Comparison of ENCODE assay signal across 29 mouse cellular contexts in the genomic region with DNA sequence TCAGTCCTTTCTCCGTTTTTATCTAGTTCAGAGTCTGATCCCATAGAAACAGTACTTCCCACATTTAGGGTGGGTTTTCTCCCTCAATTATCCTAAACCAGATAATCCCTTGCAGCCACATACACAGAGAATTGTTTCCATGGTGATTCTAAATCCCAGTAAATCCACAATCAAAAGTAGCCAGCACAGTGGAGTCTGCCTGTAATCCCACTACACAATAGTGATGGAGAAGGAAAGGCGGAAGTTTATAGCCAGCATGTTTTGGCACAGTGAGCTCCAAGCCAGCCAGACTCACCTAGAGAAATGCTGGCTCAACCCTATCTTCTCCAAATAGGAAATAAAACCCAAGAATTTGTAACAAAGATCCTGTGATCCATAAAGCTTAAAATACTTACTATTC. TPM values are rescaled to one million over a fixed set of nuclear protein-coding genes. Genes with fewer than 3 reads are reported as not detected.
DNase-seq lines count a peak whose midpoint lies in the region; ATAC-seq and TF ChIP-seq lines count a peak whose summit lies in the region.
"Had no signal": no experiment of that assay in that cellular context is flagged by ENCODE, and none has a peak within 500 bp of the region (broad histone marks: within the 10 kb centered on the region; RNA-seq: fewer than 3 reads in every experiment).

No protein-coding gene starts in this region.

- H3K36me3 ChIP-seq in forebrain, embryonic 11.5 days (ENCODE audit: control insufficient read depth, insufficient read depth, low read length) = no peaks in the 10 kb centered on the region
- H3K36me3 ChIP-seq in forebrain, embryonic 12.5 days (replicated peaks) = 0 out of 2 replicates have a peak, but pooled peaks cover 5% of the 10 kb centered on the region
- H3K36me3 ChIP-seq in E14TG2a.4 (ENCODE audit: insufficient read depth, low read length) = peaks cover 9% of the 10 kb centered on the region
- H3K36me3 ChIP-seq in embryonic facial prominence, embryonic 14.5 days (ENCODE audit: control insufficient read depth, insufficient read depth, low read length) = 0 out of 2 replicates have a peak, but pooled peaks cover 7% of the 10 kb centered on the region
- H3K36me3 ChIP-seq in midbrain, embryonic 16.5 days (ENCODE audit: control insufficient read depth, insufficient read depth, low read length) = no peaks in the 10 kb centered on the region
- H3K36me3 ChIP-seq: embryonic facial prominence, embryonic 15.5 days had no signal

- TF ChIP-seq CTCF in E14TG2a.4 (conservative IDR thresholded peaks at IDR 0.05; ENCODE audit: low read length) = no peak

- no peaks in the 10 kb centered on the region for H3K9me3 ChIP-seq in forebrain, embryonic 11.5 days (ENCODE audit: control insufficient read depth, low read length)
- no peaks in the 10 kb centered on the region for H3K9me3 ChIP-seq in forebrain, embryonic 12.5 days
- no peaks in the 10 kb centered on the region for H3K9me3 ChIP-seq in E14TG2a.4 (ENCODE audit: low read length)
- no peaks in the 10 kb centered on the region for H3K9me3 ChIP-seq in embryonic facial prominence, embryonic 14.5 days (ENCODE audit: control insufficient read depth, low read length)
- no peaks in the 10 kb centered on the region for H3K9me3 ChIP-seq in midbrain, embryonic 16.5 days (replicated peaks; ENCODE audit: control insufficient read depth, low read length, poor library complexity, severe bottlenecking)
- H3K9me3 ChIP-seq: embryonic facial prominence, embryonic 15.5 days; G1E; heart, embryonic 13.5 days; limb, embryonic 12.5 days had no signal

- 30% methylated on average over 2 of the region's 2 CpGs for WGBS in forebrain, embryonic 11.5 days
- WGBS in forebrain, embryonic 12.5 days = 31% methylated on average over 2 of the region's 2 CpGs
- 68% methylated on average over 2 of the region's 2 CpGs for WGBS in embryonic facial prominence, embryonic 14.5 days
- WGBS in midbrain, embryonic 16.5 days = 35% methylated on average over 2 of the region's 2 CpGs

- no peak overlapping the region for H3K27ac ChIP-seq in forebrain, embryonic 11.5 days (ENCODE audit: low read depth, low read length)
- H3K27ac ChIP-seq in forebrain, embryonic 12.5 days = no peak overlapping the region
- no peak overlapping the region for H3K27ac ChIP-seq in embryonic facial prominence, embryonic 14.5 days (replicated peaks; ENCODE audit: low read depth, low read length)
- H3K27ac ChIP-seq in midbrain, embryonic 16.5 days (ENCODE audit: low read length) = 0 out of 2 replicates have a peak overlapping the region, but pooled peaks have one; percentile 8
- H3K27ac ChIP-seq: embryonic facial prominence, embryonic 15.5 days; heart, embryonic 13.5 days; limb, embryonic 12.5 days had no signal

- no peaks in the 10 kb centered on the region; the same call in 1 of the 2 replicates for H3K4me1 ChIP-seq in forebrain, embryonic 11.5 days (replicated peaks; ENCODE audit: control insufficient read depth, insufficient read depth, low read length)
- H3K4me1 ChIP-seq in forebrain, embryonic 12.5 days = peaks cover 4% of the 10 kb centered on the region
- H3K4me1 ChIP-seq in E14TG2a.4 (replicated peaks; ENCODE audit: low read depth, low read length) = peaks cover 30% of the 10 kb centered on the region
- no peaks in the 10 kb centered on the region for H3K4me1 ChIP-seq in embryonic facial prominence, embryonic 14.5 days (ENCODE audit: control insufficient read depth, insufficient read depth, low read length)
- H3K4me1 ChIP-seq in midbrain, embryonic 16.5 days (ENCODE audit: control insufficient read depth, insufficient read depth, low read length) = no peaks in the 10 kb centered on the region; the same call in 1 of the 2 replicates
- H3K4me1 ChIP-seq: embryonic facial prominence, embryonic 15.5 days; limb, embryonic 12.5 days had no signal

- H3K4me3 ChIP-seq in forebrain, embryonic 11.5 days (ENCODE audit: low read depth, low read length) = no peak overlapping the region
- H3K4me3 ChIP-seq in forebrain, embryonic 12.5 days (replicated peaks) = no peak overlapping the region
- H3K4me3 ChIP-seq in E14TG2a.4 (replicated peaks; ENCODE audit: low read length) = 0 out of 2 replicates have a peak overlapping the region, but pooled peaks have one; percentile 13
- H3K4me3 ChIP-seq in embryonic facial prominence, embryonic 14.5 days (ENCODE audit: low read depth, low read length) = no peak overlapping the region
- H3K4me3 ChIP-seq in midbrain, embryonic 16.5 days (ENCODE audit: low read depth, low read length) = no peak overlapping the region
- H3K4me3 ChIP-seq: embryonic facial prominence, embryonic 15.5 days; heart, embryonic 13.5 days; limb, embryonic 12.5 days had no signal

- no peak overlapping the region for H3K9ac ChIP-seq in forebrain, embryonic 11.5 days (ENCODE audit: low read length)
- H3K9ac ChIP-seq in forebrain, embryonic 12.5 days = no peak overlapping the region
- no peak overlapping the region for H3K9ac ChIP-seq in embryonic facial prominence, embryonic 14.5 days (ENCODE audit: low read depth, low read length)
- no peak overlapping the region for H3K9ac ChIP-seq in midbrain, embryonic 16.5 days (ENCODE audit: low read depth, low read length)
- H3K9ac ChIP-seq: embryonic facial prominence, embryonic 15.5 days; forebrain, postnatal 0 days; heart, embryonic 13.5 days; limb, embryonic 12.5 days; liver, postnatal 0 days had no signal

- no peak for DNase-seq in forebrain, embryonic 11.5 days (ENCODE audit: low spot score)
- DNase-seq in embryonic facial prominence, embryonic 14.5 days (ENCODE audit: low spot score) = peak; percentile 13
- no peak for DNase-seq in left cerebral cortex, adult 8-10 months (ENCODE audit: low spot score in 2 of 2)
- DNase-seq: adrenal gland, adult 8-10 months; cerebellum, adult 2 months; cerebellum, postnatal 25 days; forebrain, postnatal 0 days; gastrocnemius, postnatal 25 days; heart, adult 18-20 months; heart, postnatal 14 days; kidney, adult 18-20 months; kidney, postnatal 4 days; liver, postnatal 0 days; lung, postnatal 10 days; right cerebral cortex, adult 18-20 months; thymus, adult 2 months; thymus, postnatal 4 days had no signal

- ATAC-seq in forebrain, embryonic 11.5 days (replicated peaks; ENCODE audit: low FRiP score) = peak; percentile 31; the same call in 1 of the 2 replicates
- ATAC-seq in forebrain, embryonic 12.5 days (ENCODE audit: low FRiP score) = no peak
- peak; percentile 35; the same call in 1 of the 2 replicates for ATAC-seq in embryonic facial prominence, embryonic 14.5 days (ENCODE audit: low read depth)
- no peak; the same call in 1 of the 2 replicates for ATAC-seq in midbrain, embryonic 16.5 days
- no peak for ATAC-seq in erythroblast, adult 5-6 weeks (replicated peaks; ENCODE audit: low FRiP score, poor library complexity, severe bottlenecking)
- ATAC-seq: forebrain, postnatal 0 days; liver, postnatal 0 days; Patski had no signal

- H3K27me3 ChIP-seq in forebrain, embryonic 11.5 days (ENCODE audit: control insufficient read depth, insufficient read depth, low read length) = no peaks in the 10 kb centered on the region
- H3K27me3 ChIP-seq in forebrain, embryonic 12.5 days = no peaks in the 10 kb centered on the region
- no peaks in the 10 kb centered on the region for H3K27me3 ChIP-seq in E14TG2a.4 (ENCODE audit: insufficient read depth, low read length)
- H3K27me3 ChIP-seq in embryonic facial prominence, embryonic 14.5 days (replicated peaks; ENCODE audit: control insufficient read depth, insufficient read depth, low read length) = no peaks in the 10 kb centered on the region
- H3K27me3 ChIP-seq in midbrain, embryonic 16.5 days (ENCODE audit: control insufficient read depth, insufficient read depth, low read depth, low read length) = no peaks in the 10 kb centered on the region
- H3K27me3 ChIP-seq: embryonic facial prominence, embryonic 15.5 days; heart, embryonic 13.5 days had no signal

- no peak overlapping the region for H3K4me2 ChIP-seq in forebrain, embryonic 11.5 days (ENCODE audit: low read depth, low read length, severe bottlenecking)
- no peak overlapping the region for H3K4me2 ChIP-seq in forebrain, embryonic 12.5 days
- H3K4me2 ChIP-seq in embryonic facial prominence, embryonic 14.5 days (ENCODE audit: low read depth, low read length) = no peak overlapping the region
- no peak overlapping the region for H3K4me2 ChIP-seq in midbrain, embryonic 16.5 days (ENCODE audit: low read length)
- H3K4me2 ChIP-seq: embryonic facial prominence, embryonic 15.5 days; heart, embryonic 13.5 days; limb, embryonic 12.5 days; liver, embryonic 11.5 days had no signal

RNA-seq across cellular contexts. Expression of a gene that starts 3.9 kb away (rescaled TPM):
- polyA plus RNA-seq in forebrain, embryonic 11.5 days (2014; fragmentation: Nextera tagmentation; extraction: Ambion mirVana) = 21.8 and 30.7 TPM in 2 replicates
- polyA plus RNA-seq in forebrain, embryonic 12.5 days (2016; fragmentation: Nextera tagmentation; extraction: Ambion mirVana) = 25.3 and 25.4 TPM in 2 replicates
- polyA plus RNA-seq in embryonic facial prominence, embryonic 14.5 days (2014; fragmentation: Nextera tagmentation; extraction: Ambion mirVana) = 18.4 and 20.8 TPM in 2 replicates
- 32.5 and 33.4 TPM in 2 replicates for polyA plus RNA-seq in midbrain, embryonic 16.5 days (2015; fragmentation: Nextera tagmentation; extraction: Ambion mirVana)
- total RNA-seq in erythroblast, adult 5-6 weeks (2015; ENCODE audit: low replicate concordance) = 3.3 and 4.8 TPM in 2 replicates
- total RNA-seq in erythroblast, adult 5-6 weeks (2017; ENCODE audit: low replicate concordance) = 2.8 and 6.0 TPM in 2 replicates
- 10 to 100 TPM; 27.3 to 35.0 (median 28.6) TPM for total RNA-seq in left cerebral cortex, adult 8-10 months (2022)

RNA-seq across cellular contexts. Expression of a gene that starts 25.8 kb away (rescaled TPM):
- polyA plus RNA-seq in forebrain, embryonic 11.5 days (2014; fragmentation: Nextera tagmentation; extraction: Ambion mirVana) = 5.4 and 6.9 TPM in 2 replicates
- polyA plus RNA-seq in forebrain, embryonic 12.5 days (2016; fragmentation: Nextera tagmentation; extraction: Ambion mirVana) = 5.1 and 6.1 TPM in 2 replicates
- polyA plus RNA-seq in embryonic facial prominence, embryonic 14.5 days (2014; fragmentation: Nextera tagmentation; extraction: Ambion mirVana) = 3.9 and 4.5 TPM in 2 replicates
- 1.6 and 2.6 TPM in 2 replicates for polyA plus RNA-seq in midbrain, embryonic 16.5 days (2015; fragmentation: Nextera tagmentation; extraction: Ambion mirVana)
- total RNA-seq in erythroblast, adult 5-6 weeks (2015; ENCODE audit: low replicate concordance) = 0.63 TPM in 1 of 2 replicates, not detected in the other
- 0.28 TPM in 1 of 2 replicates, not detected in the other for total RNA-seq in erythroblast, adult 5-6 weeks (2017; ENCODE audit: low replicate concordance)
- total RNA-seq in left cerebral cortex, adult 8-10 months (2022) = under 1 TPM in 2 of 4 experiments, not detected in 2; 0.85 to 0.93 TPM
- total RNA-seq: layer of hippocampus, postnatal 10 days had no signal
- polyA plus RNA-seq: cerebellum, adult 2 months; G1E; small intestine, adult 2 months; thymus, adult 2 months had no signal

Comparison
In these comparisons a context has a peak if more than half of its experiments do, and no peak if none do; other contexts are left out.
1. ATAC-seq: peak in forebrain, embryonic 11.5 days (single experiment) and embryonic facial prominence, embryonic 14.5 days (single experiment); none in forebrain, embryonic 12.5 days (single experiment), midbrain, embryonic 16.5 days (single experiment) and erythroblast, adult 5-6 weeks (single experiment).